Mouse (Mus musculus): ENCODE results near the gene Ak7. TPM values are rescaled to one million over a fixed set of nuclear protein-coding genes. Genes with fewer than 3 reads are reported as not detected.
A peak's percentile ranks its signal among the peaks of the same experiment; 100 is the strongest.

The Ak7 gene
- polyA plus RNA-seq (2012), result not detected in 2 replicates

GRCm38 (mm10) chr12:105705799-105706487, at the start of gene Ak7:
Gene Ak7 (plus strand): TSS chr12:105705976.
- TF ChIP-seq TAL1 (IDR thresholded peaks at IDR 0.05; ENCODE audit: low read length) (no peak), GATA1 (IDR thresholded peaks at IDR 0.05; ENCODE audit: low read length) (no peak)
- no peaks in the 10 kb centered on the region; the same call in 1 of the 2 replicates for H3K36me3 ChIP-seq (ENCODE audit: control insufficient read depth)
- H3K4me1 ChIP-seq (ENCODE audit: control insufficient read depth), result peaks cover 15% of the 10 kb centered on the region
- H3K9me3 ChIP-seq (ENCODE audit: control insufficient read depth, low read length), result no peaks in the 10 kb centered on the region
- peak within 1 kb of the TSS; percentile 11 for H3K4me3 ChIP-seq (replicated peaks)
- peaks cover 4% of the 10 kb centered on the region; the same call in 1 of the 2 replicates for H3K27me3 ChIP-seq (ENCODE audit: control insufficient read depth)

GRCm38 (mm10) chr12:105676274-105676673, 29.5 kb upstream of the Ak7 start:
- no peak overlapping the region for H3K4me3 ChIP-seq (replicated peaks)
- TF ChIP-seq TAL1 (IDR thresholded peaks at IDR 0.05; ENCODE audit: low read length) (no peak), GATA1 (IDR thresholded peaks at IDR 0.05; ENCODE audit: low read length) (no peak)
- peaks cover 88% of the 10 kb centered on the region for H3K36me3 ChIP-seq (ENCODE audit: control insufficient read depth)
- H3K4me1 ChIP-seq (ENCODE audit: control insufficient read depth), result peaks cover 14% of the 10 kb centered on the region
- H3K27me3 ChIP-seq (ENCODE audit: control insufficient read depth), result no peaks in the 10 kb centered on the region
- H3K9me3 ChIP-seq (ENCODE audit: control insufficient read depth, low read length), result no peaks in the 10 kb centered on the region

GRCm38 (mm10) chr12:105678211-105678610, 27.6 kb upstream of the Ak7 start:
- H3K36me3 ChIP-seq (ENCODE audit: control insufficient read depth), result peaks cover 84% of the 10 kb centered on the region
- H3K27me3 ChIP-seq (ENCODE audit: control insufficient read depth), result no peaks in the 10 kb centered on the region
- H3K9me3 ChIP-seq (ENCODE audit: control insufficient read depth, low read length), result no peaks in the 10 kb centered on the region
- peaks cover 27% of the 10 kb centered on the region for H3K4me1 ChIP-seq (ENCODE audit: control insufficient read depth)
- H3K4me3 ChIP-seq (replicated peaks), result no peak overlapping the region
- TF ChIP-seq TAL1 (IDR thresholded peaks at IDR 0.05; ENCODE audit: low read length) (no peak), GATA1 (IDR thresholded peaks at IDR 0.05; ENCODE audit: low read length) (no peak)

- Histone ChIP-seq H3K4me1 (ENCODE audit: control insufficient read depth) (peaks cover 33% of the 10 kb centered on the region), H3K4me3 (replicated peaks) (no peak overlapping the region), H3K27me3 (ENCODE audit: control insufficient read depth) (no peaks in the 10 kb centered on the region), H3K36me3 (ENCODE audit: control insufficient read depth) (peaks cover 79% of the 10 kb centered on the region), H3K9me3 (ENCODE audit: control insufficient read depth, low read length) (no peaks in the 10 kb centered on the region)
- no peak for TF ChIP-seq GATA1 (IDR thresholded peaks at IDR 0.05; ENCODE audit: low read length)
- TF ChIP-seq TAL1 (IDR thresholded peaks at IDR 0.05; ENCODE audit: low read length), result no peak
Observed at GRCm38 (mm10) chr12:105678762-105679161, 27.0 kb upstream of the Ak7 start.

- peak within 1 kb of the TSS; percentile 100 for H3K4me3 ChIP-seq (replicated peaks)
- peaks cover 32% of the 10 kb centered on the region for H3K36me3 ChIP-seq (ENCODE audit: control insufficient read depth)
- peaks cover 46% of the 10 kb centered on the region for H3K4me1 ChIP-seq (ENCODE audit: control insufficient read depth)
- no peaks in the 10 kb centered on the region for H3K27me3 ChIP-seq (ENCODE audit: control insufficient read depth)
- no peaks in the 10 kb centered on the region for H3K9me3 ChIP-seq (ENCODE audit: control insufficient read depth, low read length)
- TF ChIP-seq GATA1 (IDR thresholded peaks at IDR 0.05; ENCODE audit: low read length) (no peak), TAL1 (IDR thresholded peaks at IDR 0.05; ENCODE audit: low read length) (no peak)
Observed at GRCm38 (mm10) chr12:105683933-105684901, 21.6 kb upstream of the Ak7 start, which contains the start of gene Gskip. Gene Gskip (plus strand): TSS chr12:105684829.

GRCm38 (mm10) chr12:105685001-105685691, 20.6 kb upstream of the Ak7 start, which contains the start of gene Atg2b:
Gene Atg2b (minus strand): TSS chr12:105685211.
- Histone ChIP-seq H3K27me3 (ENCODE audit: control insufficient read depth) (no peaks in the 10 kb centered on the region), H3K4me1 (ENCODE audit: control insufficient read depth) (peaks cover 45% of the 10 kb centered on the region), H3K36me3 (ENCODE audit: control insufficient read depth) (peaks cover 23% of the 10 kb centered on the region), H3K9me3 (ENCODE audit: control insufficient read depth, low read length) (no peaks in the 10 kb centered on the region), H3K4me3 (replicated peaks) (peak within 1 kb of the TSS; percentile 100)
- TF ChIP-seq GATA1 (IDR thresholded peaks at IDR 0.05; ENCODE audit: low read length), result no peak
- TF ChIP-seq TAL1 (IDR thresholded peaks at IDR 0.05; ENCODE audit: low read length), result no peak

GRCm38 (mm10) chr12:105686791-105687190, 19.0 kb upstream of the Ak7 start:
- H3K27me3 ChIP-seq (ENCODE audit: control insufficient read depth), result no peaks in the 10 kb centered on the region
- no peaks in the 10 kb centered on the region for H3K9me3 ChIP-seq (ENCODE audit: control insufficient read depth, low read length)
- TF ChIP-seq GATA1 (IDR thresholded peaks at IDR 0.05; ENCODE audit: low read length), result no peak
- no peak for TF ChIP-seq TAL1 (IDR thresholded peaks at IDR 0.05; ENCODE audit: low read length)
- peaks cover 11% of the 10 kb centered on the region for H3K36me3 ChIP-seq (ENCODE audit: control insufficient read depth)
- H3K4me1 ChIP-seq (ENCODE audit: control insufficient read depth), result peaks cover 43% of the 10 kb centered on the region
- H3K4me3 ChIP-seq (replicated peaks), result no peak overlapping the region

- H3K9me3 ChIP-seq (ENCODE audit: control insufficient read depth, low read length), result no peaks in the 10 kb centered on the region
- H3K27me3 ChIP-seq (ENCODE audit: control insufficient read depth), result no peaks in the 10 kb centered on the region
- TF ChIP-seq GATA1 (IDR thresholded peaks at IDR 0.05; ENCODE audit: low read length) (no peak), TAL1 (IDR thresholded peaks at IDR 0.05; ENCODE audit: low read length) (no peak)
- H3K36me3 ChIP-seq (ENCODE audit: control insufficient read depth), result peaks cover 6% of the 10 kb centered on the region
- H3K4me1 ChIP-seq (ENCODE audit: control insufficient read depth), result peaks cover 38% of the 10 kb centered on the region
- H3K4me3 ChIP-seq (replicated peaks), result no peak overlapping the region
Observed at GRCm38 (mm10) chr12:105687416-105687815, 18.4 kb upstream of the Ak7 start.

Data from erythroblast, embryonic 14.5 days (primary cell).